Mouse (Mus musculus) hindbrain, embryonic 15.5 days (tissue): ENCODE measurements around the gene Acp2. TPM values are rescaled to one million over a fixed set of nuclear protein-coding genes. Genes with fewer than 3 reads are reported as not detected.

Experiments used
- polyA plus RNA-seq: library from polyadenylated mRNA; unstranded; fragments of >200 nt; fragmentation: Nextera tagmentation; extraction: Ambion mirVana; gene quantifications from 2 replicates; pipeline ENCODE4 v1.2.1, GENCODE M21; 2015

Acp2 gene
- polyA plus RNA-seq, 1 experiment from 2014 or later, result 37.2 TPM

Other genes with a start within 250 kb of the Acp2 start
- gene Rapsn, start 167.3 kb upstream of the Acp2 start, polyA plus RNA-seq, result 0.83 and 0.89 TPM in 2 replicates
- gene Psmc3, start 148.9 kb upstream of the Acp2 start, polyA plus RNA-seq, result 231 and 239 TPM in 2 replicates
- 34.5 and 34.8 TPM in 2 replicates for gene Slc39a13, start 132.5 kb upstream of the Acp2 start, polyA plus RNA-seq
- gene Spi1, start 120.5 kb upstream of the Acp2 start, polyA plus RNA-seq, result 3.8 and 5.6 TPM in 2 replicates
- 0.05 TPM in 1 of 2 replicates, not detected in the other for gene Mybpc3, start 84.7 kb upstream of the Acp2 start, polyA plus RNA-seq
- 57.6 and 62.3 TPM in 2 replicates for gene Madd, start 19.0 kb upstream of the Acp2 start, polyA plus RNA-seq
- 2.5 and 2.6 TPM in 2 replicates for gene Nr1h3, start 51 bp upstream of the Acp2 start, polyA plus RNA-seq
- 16.3 and 16.6 TPM in 2 replicates for gene Ddb2, start 34.1 kb downstream of the Acp2 start, polyA plus RNA-seq
- 17.0 and 17.7 TPM in 2 replicates for gene Pacsin3, start 53.1 kb downstream of the Acp2 start, polyA plus RNA-seq
- 65.1 and 65.3 TPM in 2 replicates for gene Arfgap2, start 62.1 kb downstream of the Acp2 start, polyA plus RNA-seq
- 157 and 161 TPM in 2 replicates for gene 1110051M20Rik, start 241.8 kb downstream of the Acp2 start, polyA plus RNA-seq